Mouse (Mus musculus): ENCODE results near the gene Nbea. TPM values are rescaled to one million over a fixed set of nuclear protein-coding genes. Genes with fewer than 3 reads are reported as not detected.
"Not testable (repeated sequence)": the region's sequence is repeated elsewhere in the genome, so short reads cannot be mapped to it uniquely, and the experiment has no call there.

Nbea gene
- total RNA-seq, 2 experiments from 2014 or later: not detected

- ATAC-seq (replicated peaks; ENCODE audit: poor library complexity, severe bottlenecking): no peak
Observed at GRCm38 (mm10) chr3:56043091-56043490, 140.4 kb downstream of the Nbea start.

- ATAC-seq (replicated peaks; ENCODE audit: poor library complexity, severe bottlenecking): no peak
Observed at GRCm38 (mm10) chr3:56039494-56039893, 144.0 kb downstream of the Nbea start.

- no peak for ATAC-seq (replicated peaks; ENCODE audit: poor library complexity, severe bottlenecking)
Observed at GRCm38 (mm10) chr3:56034596-56034995, 148.9 kb downstream of the Nbea start.

- no peak for ATAC-seq (replicated peaks; ENCODE audit: poor library complexity, severe bottlenecking)
Observed at GRCm38 (mm10) chr3:56018494-56018893, 165.0 kb downstream of the Nbea start.

GRCm38 (mm10) chr3:56011132-56011531 is 172.4 kb downstream of the Nbea start:
- ATAC-seq (replicated peaks; ENCODE audit: poor library complexity, severe bottlenecking): no peak

GRCm38 (mm10) chr3:56007991-56008390 is 175.5 kb downstream of the Nbea start:
- ATAC-seq (replicated peaks; ENCODE audit: poor library complexity, severe bottlenecking): peak; percentile 79

- peak; percentile 89 for ATAC-seq (replicated peaks; ENCODE audit: poor library complexity, severe bottlenecking)
Observed at GRCm38 (mm10) chr3:56000259-56000658, 183.2 kb downstream of the Nbea start.

- ATAC-seq (replicated peaks; ENCODE audit: poor library complexity, severe bottlenecking): peak; percentile 100
Observed at GRCm38 (mm10) chr3:55978361-55978760, 205.1 kb downstream of the Nbea start.

GRCm38 (mm10) chr3:55976986-55977385 is 206.5 kb downstream of the Nbea start:
- not testable (repeated sequence) for ATAC-seq (replicated peaks; ENCODE audit: poor library complexity, severe bottlenecking)

- no peak for ATAC-seq (replicated peaks; ENCODE audit: poor library complexity, severe bottlenecking)
Observed at GRCm38 (mm10) chr3:55965723-55966156, 217.8 kb downstream of the Nbea start.

- ATAC-seq (replicated peaks; ENCODE audit: poor library complexity, severe bottlenecking): no peak
Observed at GRCm38 (mm10) chr3:55963032-55963431, 220.5 kb downstream of the Nbea start.

- ATAC-seq (replicated peaks; ENCODE audit: poor library complexity, severe bottlenecking): no peak
Observed at GRCm38 (mm10) chr3:55949994-55950393, 233.5 kb downstream of the Nbea start.

GRCm38 (mm10) chr3:55949148-55949547 is 234.4 kb downstream of the Nbea start:
- peak; percentile 100 for ATAC-seq (replicated peaks; ENCODE audit: poor library complexity, severe bottlenecking)

- ATAC-seq (replicated peaks; ENCODE audit: poor library complexity, severe bottlenecking): no peak
Observed at GRCm38 (mm10) chr3:55927343-55927742, 256.2 kb downstream of the Nbea start.

- peak; percentile 86 for ATAC-seq (replicated peaks; ENCODE audit: poor library complexity, severe bottlenecking)
Observed at GRCm38 (mm10) chr3:55909290-55909689, 274.2 kb downstream of the Nbea start.

- no peak for ATAC-seq (replicated peaks; ENCODE audit: poor library complexity, severe bottlenecking)
Observed at GRCm38 (mm10) chr3:55890574-55890973, 292.9 kb downstream of the Nbea start.

GRCm38 (mm10) chr3:55889227-55889626 is 294.3 kb downstream of the Nbea start:
- ATAC-seq (replicated peaks; ENCODE audit: poor library complexity, severe bottlenecking): no peak

GRCm38 (mm10) chr3:55887829-55888210 is 295.7 kb downstream of the Nbea start:
- ATAC-seq (replicated peaks; ENCODE audit: poor library complexity, severe bottlenecking): no peak

- peak; percentile 42; the same call in 1 of the 2 replicates for ATAC-seq (replicated peaks; ENCODE audit: poor library complexity, severe bottlenecking)
Observed at GRCm38 (mm10) chr3:55887193-55887828, 296.2 kb downstream of the Nbea start.

GRCm38 (mm10) chr3:55872944-55873924 is 310.3 kb downstream of the Nbea start:
- ATAC-seq (replicated peaks; ENCODE audit: poor library complexity, severe bottlenecking): no peak

- ATAC-seq (replicated peaks; ENCODE audit: poor library complexity, severe bottlenecking): no peak
Observed at GRCm38 (mm10) chr3:55852488-55852887, 331.0 kb downstream of the Nbea start.

Measured in granulocyte monocyte progenitor cell, adult 5-6 weeks (primary cell).